Mouse (Mus musculus): ENCODE data around the gene Olfr65. TPM values are rescaled to one million over a fixed set of nuclear protein-coding genes. Genes with fewer than 3 reads are reported as not detected.

The Olfr65 gene
- polyA plus RNA-seq, 1 experiment = not detected

DNA sequence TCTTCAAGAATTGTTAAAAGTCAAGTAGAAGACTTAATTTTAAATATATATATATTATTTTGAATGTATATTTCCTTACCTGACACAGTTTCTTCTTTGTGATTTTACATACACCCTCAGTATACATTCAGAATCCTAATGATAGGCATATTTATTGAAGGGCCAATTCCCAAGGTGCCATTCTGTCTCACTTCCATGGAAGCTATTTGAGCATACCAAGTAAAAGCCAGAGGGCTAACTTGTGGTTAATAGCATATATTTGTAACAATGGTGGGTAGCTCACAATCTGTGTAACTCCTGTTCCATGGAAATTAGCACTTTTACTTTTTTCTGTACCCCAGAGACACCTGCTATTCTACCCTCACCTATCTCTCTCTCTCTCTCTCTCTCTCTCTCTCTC is 17.1 kb upstream of the Olfr65 start, which contains the start of gene Olfr66:
Olfr66 (minus strand) TSS at position 101 of the 400 bp plus-strand sequence.
- Histone ChIP-seq H3K27ac (ENCODE audit: insufficient read depth, low read length) (no peak within 1 kb of the TSS), H3K4me3 (ENCODE audit: insufficient read depth, low read length) (no peak within 1 kb of the TSS), H3K4me1 (ENCODE audit: control insufficient read depth, insufficient read depth, low read length) (no peaks in the 10 kb centered on the region)
- no peak for TF ChIP-seq POLR2A (IDR thresholded peaks at IDR 0.05; ENCODE audit: low read depth, low read length)
- TF ChIP-seq CTCF (IDR thresholded peaks at IDR 0.05; ENCODE audit: borderline replicate concordance, insufficient read depth, low read length) = no peak

GRCm38 (mm10) chr7:103894385-103894784 is 8.9 kb upstream of the Olfr65 start, which contains the start of gene Olfr64:
Gene Olfr64 (minus strand): TSS chr7:103894485.
- no peak for TF ChIP-seq POLR2A (IDR thresholded peaks at IDR 0.05; ENCODE audit: low read depth, low read length)
- Histone ChIP-seq H3K4me1 (ENCODE audit: control insufficient read depth, insufficient read depth, low read length) (no peaks in the 10 kb centered on the region), H3K27ac (ENCODE audit: insufficient read depth, low read length) (no peak within 1 kb of the TSS), H3K4me3 (ENCODE audit: insufficient read depth, low read length) (no peak within 1 kb of the TSS)

DNA sequence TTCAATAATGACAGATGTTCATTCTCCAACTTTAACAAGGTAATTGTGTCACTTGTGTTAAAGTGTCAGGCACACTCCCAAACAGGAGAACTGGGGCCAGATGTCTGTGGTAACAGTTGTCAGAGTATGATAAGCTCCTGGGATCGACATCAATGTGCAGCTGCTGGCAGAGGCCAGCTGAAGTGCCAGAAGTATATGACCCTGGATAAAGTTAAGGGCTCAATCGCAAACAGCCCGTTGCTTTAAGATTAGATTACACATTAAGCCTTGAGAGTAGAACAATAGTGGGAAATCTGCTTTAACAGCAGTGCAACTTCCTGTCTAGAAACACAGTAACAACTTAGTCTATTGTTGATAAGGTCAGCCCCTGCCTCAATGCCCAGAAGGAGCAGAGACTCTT is 6.8 kb downstream of the Olfr65 start:
- Histone ChIP-seq H3K27ac (ENCODE audit: insufficient read depth, low read length) (no peak overlapping the region), H3K4me1 (ENCODE audit: control insufficient read depth, insufficient read depth, low read length) (no peaks in the 10 kb centered on the region), H3K4me3 (ENCODE audit: insufficient read depth, low read length) (no peak overlapping the region)
- TF ChIP-seq CTCF (IDR thresholded peaks at IDR 0.05; ENCODE audit: borderline replicate concordance, insufficient read depth, low read length) = no peak
- no peak for TF ChIP-seq POLR2A (IDR thresholded peaks at IDR 0.05; ENCODE audit: low read depth, low read length)

DNA sequence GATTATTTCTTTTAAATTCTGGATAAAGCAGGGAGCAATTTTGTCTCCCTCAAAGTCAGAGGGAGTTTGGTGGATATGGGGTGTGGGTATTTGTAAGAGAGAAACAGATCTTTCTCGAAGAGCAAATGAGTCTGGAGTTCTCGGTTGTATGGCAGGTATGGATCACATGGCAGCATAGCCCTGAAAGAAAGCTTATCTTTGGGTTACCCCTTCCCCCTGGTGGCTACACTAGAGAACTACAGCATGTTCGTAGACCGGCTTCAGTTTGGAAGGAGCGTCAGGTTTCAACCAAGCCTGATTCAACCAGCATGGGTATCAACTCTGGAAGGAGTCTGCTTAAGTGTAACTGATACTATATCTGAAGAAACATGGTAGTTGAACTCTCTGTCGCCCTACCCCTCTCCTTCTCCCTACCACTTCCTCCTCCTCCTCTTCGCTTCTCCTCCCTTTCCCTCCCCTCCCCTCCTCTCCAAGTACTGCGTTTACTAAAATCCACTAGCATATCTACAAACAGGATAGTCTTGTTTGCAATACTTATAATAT is 9.8 kb downstream of the Olfr65 start:
- H3K27ac ChIP-seq (ENCODE audit: insufficient read depth, low read length) = no peak overlapping the region
- no peaks in the 10 kb centered on the region for H3K4me1 ChIP-seq (ENCODE audit: control insufficient read depth, insufficient read depth, low read length)
- no peak overlapping the region for H3K4me3 ChIP-seq (ENCODE audit: insufficient read depth, low read length)
- no peak for TF ChIP-seq CTCF (IDR thresholded peaks at IDR 0.05; ENCODE audit: borderline replicate concordance, insufficient read depth, low read length)
- TF ChIP-seq POLR2A (IDR thresholded peaks at IDR 0.05; ENCODE audit: low read depth, low read length) = no peak

GRCm38 (mm10) chr7:103915338-103915737 is 12.1 kb downstream of the Olfr65 start:
- TF ChIP-seq POLR2A (IDR thresholded peaks at IDR 0.05; ENCODE audit: low read depth, low read length) (no peak), CTCF (IDR thresholded peaks at IDR 0.05; ENCODE audit: borderline replicate concordance, insufficient read depth, low read length) (no peak)
- H3K27ac ChIP-seq (ENCODE audit: insufficient read depth, low read length) = no peak overlapping the region
- H3K4me3 ChIP-seq (ENCODE audit: insufficient read depth, low read length) = no peak overlapping the region
- H3K4me1 ChIP-seq (ENCODE audit: control insufficient read depth, insufficient read depth, low read length) = no peaks in the 10 kb centered on the region

DNA sequence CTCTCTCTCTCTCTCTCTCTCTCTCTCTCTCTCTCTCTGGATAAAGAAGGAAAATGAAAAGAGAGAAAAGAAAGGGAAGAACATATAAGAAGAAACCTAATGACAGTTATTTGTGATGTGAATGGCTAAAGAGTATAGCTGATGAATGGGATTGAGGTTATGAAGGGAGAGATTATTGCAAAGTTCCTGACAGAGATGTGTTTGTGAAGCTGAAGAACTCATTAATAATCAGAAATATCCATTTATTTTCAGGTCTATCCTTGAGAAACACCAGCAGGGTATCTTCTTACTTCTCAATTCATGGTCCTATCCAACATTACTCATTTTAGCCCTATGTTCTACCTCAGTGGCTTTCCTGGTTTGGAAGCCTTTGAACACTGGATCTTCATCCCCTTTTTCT is 25.2 kb downstream of the Olfr65 start, which contains the start of gene Olfr631:
Olfr631 (plus strand) TSS at position 301 of the 400 bp plus-strand sequence.
- Histone ChIP-seq H3K4me3 (ENCODE audit: insufficient read depth, low read length) (no peak within 1 kb of the TSS), H3K27ac (ENCODE audit: insufficient read depth, low read length) (no peak within 1 kb of the TSS), H3K4me1 (ENCODE audit: control insufficient read depth, insufficient read depth, low read length) (no peaks in the 10 kb centered on the region)
- TF ChIP-seq CTCF (IDR thresholded peaks at IDR 0.05; ENCODE audit: borderline replicate concordance, insufficient read depth, low read length) = no peak
- no peak for TF ChIP-seq POLR2A (IDR thresholded peaks at IDR 0.05; ENCODE audit: low read depth, low read length)

GRCm38 (mm10) chr7:103934264-103934663 is 31.0 kb downstream of the Olfr65 start, which contains the start of gene Olfr632:
Gene Olfr632 (plus strand): TSS chr7:103934347.
- H3K4me3 ChIP-seq (ENCODE audit: insufficient read depth, low read length) = no peak within 1 kb of the TSS
- no peak for TF ChIP-seq CTCF (IDR thresholded peaks at IDR 0.05; ENCODE audit: borderline replicate concordance, insufficient read depth, low read length)
- TF ChIP-seq POLR2A (IDR thresholded peaks at IDR 0.05; ENCODE audit: low read depth, low read length) = no peak
- no peaks in the 10 kb centered on the region for H3K4me1 ChIP-seq (ENCODE audit: control insufficient read depth, insufficient read depth, low read length)
- H3K27ac ChIP-seq (ENCODE audit: insufficient read depth, low read length) = no peak within 1 kb of the TSS

DNA sequence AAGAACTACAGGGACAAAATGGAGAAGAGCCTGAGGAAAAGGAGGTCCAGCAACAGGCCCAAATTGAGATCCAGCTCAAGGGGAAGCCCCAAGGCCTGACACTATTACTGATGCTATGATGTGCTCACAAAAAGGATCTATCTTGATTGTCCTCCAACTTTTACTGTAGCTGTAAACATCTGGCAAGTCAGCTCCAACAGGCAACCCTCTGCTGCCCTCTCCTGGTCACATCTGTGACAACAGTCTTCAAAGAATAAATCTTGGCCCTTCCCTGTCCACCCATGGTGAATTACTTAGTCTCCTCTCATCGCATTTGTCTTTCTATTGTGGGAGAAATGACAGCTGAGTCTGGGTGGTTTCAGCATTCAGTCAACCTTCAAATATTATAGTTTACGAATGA is 39.4 kb downstream of the Olfr65 start:
- no peak for TF ChIP-seq POLR2A (IDR thresholded peaks at IDR 0.05; ENCODE audit: low read depth, low read length)
- no peak; the same call in 1 of the 2 replicates for TF ChIP-seq CTCF (IDR thresholded peaks at IDR 0.05; ENCODE audit: borderline replicate concordance, insufficient read depth, low read length)
- H3K4me1 ChIP-seq (ENCODE audit: control insufficient read depth, insufficient read depth, low read length) = no peaks in the 10 kb centered on the region
- no peak overlapping the region for H3K4me3 ChIP-seq (ENCODE audit: insufficient read depth, low read length)
- H3K27ac ChIP-seq (ENCODE audit: insufficient read depth, low read length) = no peak overlapping the region

DNA sequence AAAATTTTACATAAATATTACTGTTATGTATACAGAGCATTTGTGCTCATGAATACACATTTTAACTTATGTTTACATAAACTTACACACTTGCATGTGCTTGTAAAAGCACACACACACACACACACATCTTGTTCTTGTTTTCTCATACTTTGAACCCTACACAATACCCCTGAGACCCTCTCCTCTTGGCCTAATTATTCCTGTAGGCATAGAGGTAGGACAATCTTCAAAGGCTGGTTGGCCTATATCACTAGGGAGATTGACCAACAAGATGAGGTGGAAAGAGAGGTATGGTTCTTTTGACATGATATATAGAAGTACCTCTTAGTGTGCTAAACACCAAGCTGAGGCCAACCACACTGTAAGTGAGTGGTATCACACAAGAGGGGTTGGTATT is 40.9 kb downstream of the Olfr65 start, which contains the start of gene Olfr633:
Olfr633 (plus strand) TSS at position 301 of the 400 bp plus-strand sequence.
- Histone ChIP-seq H3K4me3 (ENCODE audit: insufficient read depth, low read length) (no peak within 1 kb of the TSS), H3K4me1 (ENCODE audit: control insufficient read depth, insufficient read depth, low read length) (no peaks in the 10 kb centered on the region), H3K27ac (ENCODE audit: insufficient read depth, low read length) (no peak within 1 kb of the TSS)
- TF ChIP-seq POLR2A (IDR thresholded peaks at IDR 0.05; ENCODE audit: low read depth, low read length) = no peak
- TF ChIP-seq CTCF (IDR thresholded peaks at IDR 0.05; ENCODE audit: borderline replicate concordance, insufficient read depth, low read length) = no peak

Other genes with a start within 250 kb of the Olfr65 start
- gene Olfr623, start 239.8 kb upstream of the Olfr65 start, polyA plus RNA-seq (2011; ENCODE audit: insufficient read length, low read depth, missing spikeins) = not detected in 2 replicates
- not detected in 2 replicates for gene Olfr624, start 232.3 kb upstream of the Olfr65 start, polyA plus RNA-seq (2011; ENCODE audit: insufficient read length, low read depth, missing spikeins)
- not detected in 2 replicates for gene Olfr625-ps1, start 220.8 kb upstream of the Olfr65 start, polyA plus RNA-seq (2011; ENCODE audit: insufficient read length, low read depth, missing spikeins)
- not detected in 2 replicates for gene Olfr243, start 188.8 kb upstream of the Olfr65 start, polyA plus RNA-seq (2011; ENCODE audit: insufficient read length, low read depth, missing spikeins)
- not detected in 2 replicates for gene Olfr628, start 173.1 kb upstream of the Olfr65 start, polyA plus RNA-seq (2011; ENCODE audit: insufficient read length, low read depth, missing spikeins)
- gene Olfr629, start 158.5 kb upstream of the Olfr65 start, polyA plus RNA-seq (2011; ENCODE audit: insufficient read length, low read depth, missing spikeins) = not detected in 2 replicates
- not detected in 2 replicates for gene Olfr630, start 146.2 kb upstream of the Olfr65 start, polyA plus RNA-seq (2011; ENCODE audit: insufficient read length, low read depth, missing spikeins)
- gene Olfr69, start 131.9 kb upstream of the Olfr65 start, polyA plus RNA-seq (2011; ENCODE audit: insufficient read length, low read depth, missing spikeins) = not detected in 2 replicates
- not detected in 2 replicates for gene Olfr68, start 123.8 kb upstream of the Olfr65 start, polyA plus RNA-seq (2011; ENCODE audit: insufficient read length, low read depth, missing spikeins)
- not detected in 2 replicates for gene Olfr67, start 111.7 kb upstream of the Olfr65 start, polyA plus RNA-seq (2011; ENCODE audit: insufficient read length, low read depth, missing spikeins)
- not detected in 2 replicates for gene Hbb-bt, start 89.5 kb upstream of the Olfr65 start, polyA plus RNA-seq (2011; ENCODE audit: insufficient read length, low read depth, missing spikeins)
- not detected in 2 replicates for gene Hbb-bs, start 75.4 kb upstream of the Olfr65 start, polyA plus RNA-seq (2011; ENCODE audit: insufficient read length, low read depth, missing spikeins)
- gene Hbb-bh2, start 63.0 kb upstream of the Olfr65 start, polyA plus RNA-seq (2011; ENCODE audit: insufficient read length, low read depth, missing spikeins) = not detected in 2 replicates
- not detected in 2 replicates for gene Hbb-bh1, start 60.3 kb upstream of the Olfr65 start, polyA plus RNA-seq (2011; ENCODE audit: insufficient read length, low read depth, missing spikeins)
- not detected in 2 replicates for gene Hbb-y, start 50.3 kb upstream of the Olfr65 start, polyA plus RNA-seq (2011; ENCODE audit: insufficient read length, low read depth, missing spikeins)
- not detected in 2 replicates for gene Olfr66, start 17.2 kb upstream of the Olfr65 start, polyA plus RNA-seq (2011; ENCODE audit: insufficient read length, low read depth, missing spikeins)
- not detected in 2 replicates for gene Olfr64, start 9.0 kb upstream of the Olfr65 start, polyA plus RNA-seq (2011; ENCODE audit: insufficient read length, low read depth, missing spikeins)
- gene Olfr631, start 25.3 kb downstream of the Olfr65 start, polyA plus RNA-seq (2011; ENCODE audit: insufficient read length, low read depth, missing spikeins) = not detected in 2 replicates
- not detected in 2 replicates for gene Olfr632, start 30.9 kb downstream of the Olfr65 start, polyA plus RNA-seq (2011; ENCODE audit: insufficient read length, low read depth, missing spikeins)
- gene Olfr633, start 41.0 kb downstream of the Olfr65 start, polyA plus RNA-seq (2011; ENCODE audit: insufficient read length, low read depth, missing spikeins) = not detected in 2 replicates
- not detected in 2 replicates for gene Olfr635, start 67.7 kb downstream of the Olfr65 start, polyA plus RNA-seq (2011; ENCODE audit: insufficient read length, low read depth, missing spikeins)
- not detected in 2 replicates for gene Olfr638, start 95.3 kb downstream of the Olfr65 start, polyA plus RNA-seq (2011; ENCODE audit: insufficient read length, low read depth, missing spikeins)
- gene Olfr639, start 113.8 kb downstream of the Olfr65 start, polyA plus RNA-seq (2011; ENCODE audit: insufficient read length, low read depth, missing spikeins) = not detected in 2 replicates
- gene Olfr640, start 122.1 kb downstream of the Olfr65 start, polyA plus RNA-seq (2011; ENCODE audit: insufficient read length, low read depth, missing spikeins) = not detected in 2 replicates
- gene Olfr641, start 132.0 kb downstream of the Olfr65 start, polyA plus RNA-seq (2011; ENCODE audit: insufficient read length, low read depth, missing spikeins) = not detected in 2 replicates
- not detected in 2 replicates for gene Olfr642, start 149.2 kb downstream of the Olfr65 start, polyA plus RNA-seq (2011; ENCODE audit: insufficient read length, low read depth, missing spikeins)
- not detected in 2 replicates for gene 4930516K23Rik, start 158.0 kb downstream of the Olfr65 start, polyA plus RNA-seq (2011; ENCODE audit: insufficient read length, low read depth, missing spikeins)
- not detected in 2 replicates for gene Olfr644, start 168.4 kb downstream of the Olfr65 start, polyA plus RNA-seq (2011; ENCODE audit: insufficient read length, low read depth, missing spikeins)
- not detected in 2 replicates for gene Olfr645, start 182.0 kb downstream of the Olfr65 start, polyA plus RNA-seq (2011; ENCODE audit: insufficient read length, low read depth, missing spikeins)
- gene Olfr646, start 201.4 kb downstream of the Olfr65 start, polyA plus RNA-seq (2011; ENCODE audit: insufficient read length, low read depth, missing spikeins) = not detected in 2 replicates
- gene Ubqln5, start 226.3 kb downstream of the Olfr65 start, polyA plus RNA-seq (2011; ENCODE audit: insufficient read length, low read depth, missing spikeins) = not detected in 2 replicates
- gene Olfr643, start 233.9 kb downstream of the Olfr65 start, polyA plus RNA-seq (2011; ENCODE audit: insufficient read length, low read depth, missing spikeins) = not detected in 2 replicates
- not detected in 2 replicates for gene Ubqln3, start 239.8 kb downstream of the Olfr65 start, polyA plus RNA-seq (2011; ENCODE audit: insufficient read length, low read depth, missing spikeins)
- gene Ubqlnl, start 247.1 kb downstream of the Olfr65 start, polyA plus RNA-seq (2011; ENCODE audit: insufficient read length, low read depth, missing spikeins) = not detected in 2 replicates